Mouse (Mus musculus): ENCODE data around the gene Cib1.
A peak's percentile ranks its signal among the peaks of the same experiment; 100 is the strongest.

The Cib1 gene

GRCm38 (mm10) chr7:80231971-80232488, 583 bp downstream of the Cib1 start:
- no peak for DNase-seq (ENCODE audit: low spot score)

GRCm38 (mm10) chr7:80230196-80230595, 2.4 kb downstream of the Cib1 start:
- DNase-seq (ENCODE audit: low spot score) = no peak

- no peak for DNase-seq (ENCODE audit: low spot score)
These were observed 5.5 kb downstream of the Cib1 start for GRCm38 (mm10) chr7:80227065-80227464.

- DNase-seq (ENCODE audit: low spot score) = no peak
These were observed 11.3 kb downstream of the Cib1 start for GRCm38 (mm10) chr7:80221179-80221750.

- no peak for DNase-seq (ENCODE audit: low spot score)
These were observed 12.3 kb downstream of the Cib1 start for GRCm38 (mm10) chr7:80220237-80220797.

GRCm38 (mm10) chr7:80218666-80219065, 13.9 kb downstream of the Cib1 start:
- DNase-seq (ENCODE audit: low spot score) = no peak

GRCm38 (mm10) chr7:80216566-80216965, 16.0 kb downstream of the Cib1 start:
- no peak for DNase-seq (ENCODE audit: low spot score)

GRCm38 (mm10) chr7:80215398-80215797, 17.2 kb downstream of the Cib1 start:
- DNase-seq (ENCODE audit: low spot score) = peak; percentile 49

- no peak for DNase-seq (ENCODE audit: low spot score)
These were observed 18.2 kb downstream of the Cib1 start for GRCm38 (mm10) chr7:80214459-80214858.

GRCm38 (mm10) chr7:80213604-80214003, 19.0 kb downstream of the Cib1 start:
- no peak for DNase-seq (ENCODE audit: low spot score)

- no peak for DNase-seq (ENCODE audit: low spot score)
These were observed 21.6 kb downstream of the Cib1 start for GRCm38 (mm10) chr7:80210982-80211381.

- no peak for DNase-seq (ENCODE audit: low spot score)
These were observed 22.9 kb downstream of the Cib1 start for GRCm38 (mm10) chr7:80209669-80210068.

GRCm38 (mm10) chr7:80208738-80209430, 23.7 kb downstream of the Cib1 start:
- no peak for DNase-seq (ENCODE audit: low spot score)

GRCm38 (mm10) chr7:80208026-80208642, 24.5 kb downstream of the Cib1 start:
- DNase-seq (ENCODE audit: low spot score) = no peak

GRCm38 (mm10) chr7:80207314-80207731, 25.3 kb downstream of the Cib1 start:
- no peak for DNase-seq (ENCODE audit: low spot score)

- DNase-seq (ENCODE audit: low spot score) = no peak
These were observed 26.7 kb downstream of the Cib1 start for GRCm38 (mm10) chr7:80205705-80206589.

- no peak for DNase-seq (ENCODE audit: low spot score)
These were observed 27.7 kb downstream of the Cib1 start for GRCm38 (mm10) chr7:80204961-80205360.

GRCm38 (mm10) chr7:80204362-80204761, 28.3 kb downstream of the Cib1 start:
- no peak for DNase-seq (ENCODE audit: low spot score)

GRCm38 (mm10) chr7:80203638-80204096, 28.9 kb downstream of the Cib1 start:
- DNase-seq (ENCODE audit: low spot score) = no peak

GRCm38 (mm10) chr7:80202961-80203360, 29.7 kb downstream of the Cib1 start:
- DNase-seq (ENCODE audit: low spot score) = no peak

- no peak for DNase-seq (ENCODE audit: low spot score)
These were observed 30.6 kb downstream of the Cib1 start for GRCm38 (mm10) chr7:80201888-80202540.

Data from left cerebral cortex, adult 11 months (tissue).